Mouse (Mus musculus) myocyte (in vitro differentiated cells): ENCODE data around the gene Apom. TPM values are rescaled to one million over a fixed set of nuclear protein-coding genes. Genes with fewer than 3 reads are reported as not detected.

Experiments used
- H3K27me3 ChIP-seq: one replicate; pipeline ENCODE4 v1.6.1; 2011; ENCODE audit not compliant: control insufficient read depth, insufficient read depth, insufficient read length
- H3K36me3 ChIP-seq: one replicate; pipeline ENCODE4 v1.6.1; 2011; ENCODE audit not compliant: control insufficient read depth, insufficient read depth
- H3K4me2 ChIP-seq: one replicate; pipeline ENCODE4 v1.6.1; 2011; ENCODE audit warnings: low read depth, control low read depth
- H3K4me3 ChIP-seq: one replicate; pipeline ENCODE4 v1.5.1; 2011; ENCODE audit warnings: mild to moderate bottlenecking, control low read depth, moderate library complexity
- H3K79me2 ChIP-seq: one replicate; pipeline ENCODE4 v1.6.1; 2011; ENCODE audit not compliant: control insufficient read depth, insufficient read depth
- H3ac ChIP-seq: one replicate; pipeline ENCODE4 v1.6.1; 2011; ENCODE audit not compliant: control insufficient read depth, insufficient read length
- CEBPB ChIP-seq: IDR thresholded peaks from 2 replicates; pipeline ENCODE4 v1.6.1; 2011; ENCODE audit warnings: mild to moderate bottlenecking, moderate library complexity; ENCODE audit not compliant: poor library complexity, insufficient read depth, severe bottlenecking
- E2F4 ChIP-seq: IDR thresholded peaks from one replicate; pipeline ENCODE4 v1.6.1; 2011; ENCODE audit warnings: mild to moderate bottlenecking, control low read depth, moderate library complexity; ENCODE audit not compliant: insufficient read depth
- MAX ChIP-seq: IDR thresholded peaks from one replicate; pipeline ENCODE4 v1.6.1; 2011; ENCODE audit warnings: low read depth, mild to moderate bottlenecking, control low read depth
- MYOD1 ChIP-seq, 3 experiments: IDR thresholded peaks; one replicate each; pipeline ENCODE4 v1.6.1; 2011; ENCODE audit warnings: control low read depth in 2 of 3, low read depth in 2 of 3, mild to moderate bottlenecking in 2 of 3, moderate library complexity in 1 of 3; ENCODE audit not compliant: insufficient read length in 2 of 3, control insufficient read depth in 1 of 3
- MYOG ChIP-seq, 3 experiments: IDR thresholded peaks; one replicate each; pipeline ENCODE4 v1.6.1; 2011; ENCODE audit warnings: control low read depth in 2 of 3, low read depth in 2 of 3, mild to moderate bottlenecking in 2 of 3; ENCODE audit not compliant: insufficient read length in 2 of 3, control insufficient read depth in 1 of 3, insufficient read depth in 1 of 3
- POLR2A ChIP-seq: IDR thresholded peaks from one replicate; pipeline ENCODE4 v1.6.1; 2011; ENCODE audit warnings: low read depth, mild to moderate bottlenecking, control low read depth, moderate library complexity; ENCODE audit not compliant: insufficient read length
- POLR2AphosphoS2 ChIP-seq: IDR thresholded peaks from one replicate; pipeline ENCODE4 v1.6.1; 2011; ENCODE audit warnings: low read depth, control low read depth; ENCODE audit not compliant: insufficient read length
- REST ChIP-seq: IDR thresholded peaks from one replicate; pipeline ENCODE4 v1.6.1; 2011; ENCODE audit warnings: mild to moderate bottlenecking, control low read depth, moderate library complexity; ENCODE audit not compliant: insufficient read depth, insufficient read length
- SRF ChIP-seq: IDR thresholded peaks from one replicate; pipeline ENCODE4 v1.6.1; 2011; ENCODE audit warnings: low read depth; ENCODE audit not compliant: control insufficient read depth, insufficient read length
- TCF12 ChIP-seq: IDR thresholded peaks from one replicate; pipeline ENCODE4 v1.6.1; 2011; ENCODE audit warnings: mild to moderate bottlenecking, control low read depth; ENCODE audit not compliant: poor library complexity, insufficient read depth, severe bottlenecking
- TCF3 ChIP-seq: IDR thresholded peaks from one replicate; pipeline ENCODE4 v1.6.1; 2011; ENCODE audit warnings: low read depth, control low read depth; ENCODE audit not compliant: insufficient read length
- USF1 ChIP-seq: IDR thresholded peaks from one replicate; pipeline ENCODE4 v1.6.1; 2011; ENCODE audit warnings: low read depth, mild to moderate bottlenecking, control low read depth, moderate library complexity
- polyA plus RNA-seq: library from polyadenylated mRNA; unstranded; fragments of >200 nt; fragmentation: generic; extraction: Trizol; gene quantifications from one replicate; pipeline ENCODE4 v1.2.1, GENCODE M21; 2012; ENCODE audit warnings: missing spikeins

Gene Apom
- polyA plus RNA-seq, 1 experiment: 0.18 TPM

GRCm38 (mm10) chr17:35131038-35131437, 812 bp downstream of the Apom start:
- Histone ChIP-seq H3K79me2 (peaks cover 31% of the 10 kb centered on the region), H3K4me3 (no peak overlapping the region), H3K27me3 (no peaks in the 10 kb centered on the region), H3K36me3 (no peaks in the 10 kb centered on the region), H3K4me2 (no peak overlapping the region), H3ac (no peak overlapping the region)
- TF ChIP-seq POLR2AphosphoS2 (peak; percentile 40), E2F4 (no peak), MAX (no peak), MYOG (IDR thresholded peaks at IDR 0.05; ENCODE audit: control insufficient read depth in 1 of 3, insufficient read depth in 1 of 3, insufficient read length in 2 of 3, low read depth in 2 of 3) (no peak), USF1 (no peak)

GRCm38 (mm10) chr17:35128996-35129395, 2.9 kb downstream of the Apom start:
- H3ac ChIP-seq: no peak overlapping the region
- no peaks in the 10 kb centered on the region for H3K36me3 ChIP-seq
- peaks cover 23% of the 10 kb centered on the region for H3K79me2 ChIP-seq
- no peak overlapping the region for H3K4me2 ChIP-seq
- H3K4me3 ChIP-seq: no peak overlapping the region
- H3K27me3 ChIP-seq: no peaks in the 10 kb centered on the region
- TF ChIP-seq E2F4 (no peak), USF1 (no peak), TCF12 (no peak), REST (no peak), MYOG (IDR thresholded peaks at IDR 0.05; ENCODE audit: control insufficient read depth in 1 of 3, insufficient read depth in 1 of 3, insufficient read length in 2 of 3, low read depth in 2 of 3) (no peak), TCF3 (no peak), MYOD1 (IDR thresholded peaks at IDR 0.05; ENCODE audit: control insufficient read depth in 1 of 3, insufficient read length in 2 of 3, low read depth in 2 of 3) (no peak)

- Histone ChIP-seq H3K4me3 (peak overlapping the region; percentile 90), H3K27me3 (no peaks in the 10 kb centered on the region), H3ac (peak overlapping the region; percentile 27), H3K79me2 (peaks cover 32% of the 10 kb centered on the region), H3K4me2 (peak overlapping the region; percentile 86), H3K36me3 (no peaks in the 10 kb centered on the region)
- no peak for TF ChIP-seq E2F4
- no peak for TF ChIP-seq REST
- no peak for TF ChIP-seq MYOG (IDR thresholded peaks at IDR 0.05; ENCODE audit: control insufficient read depth in 1 of 3, insufficient read depth in 1 of 3, insufficient read length in 2 of 3, low read depth in 2 of 3)
- no peak for TF ChIP-seq USF1
- no peak for TF ChIP-seq MYOD1 (IDR thresholded peaks at IDR 0.05; ENCODE audit: control insufficient read depth in 1 of 3, insufficient read length in 2 of 3, low read depth in 2 of 3)
- no peak for TF ChIP-seq MAX
- no peak for TF ChIP-seq POLR2AphosphoS2
- TF ChIP-seq POLR2A: no peak
- TF ChIP-seq CEBPB: no peak
- TF ChIP-seq TCF3: no peak
- no peak for TF ChIP-seq SRF
- no peak for TF ChIP-seq TCF12
Measured at GRCm38 (mm10) chr17:35127017-35127416, 4.8 kb downstream of the Apom start.

- H3K36me3 ChIP-seq: no peaks in the 10 kb centered on the region
- peak within 1 kb of the TSS; percentile 86 for H3K4me2 ChIP-seq
- H3ac ChIP-seq: peak within 1 kb of the TSS; percentile 27
- H3K4me3 ChIP-seq: peak within 1 kb of the TSS; percentile 90
- H3K27me3 ChIP-seq: no peaks in the 10 kb centered on the region
- peaks cover 36% of the 10 kb centered on the region for H3K79me2 ChIP-seq
- TF ChIP-seq MYOD1 (IDR thresholded peaks at IDR 0.05; ENCODE audit: control insufficient read depth in 1 of 3, insufficient read length in 2 of 3, low read depth in 2 of 3) (peak in 2 of 3 experiments; percentile 34 to 68), TCF12 (no peak), CEBPB (no peak), POLR2AphosphoS2 (peak; percentile 77), MYOG (IDR thresholded peaks at IDR 0.05; ENCODE audit: control insufficient read depth in 1 of 3, insufficient read depth in 1 of 3, insufficient read length in 2 of 3, low read depth in 2 of 3) (peak in 2 of 3 experiments; percentile 54 to 68), POLR2A (peak; percentile 86), MAX (no peak), REST (no peak), SRF (peak; percentile 15), E2F4 (no peak), USF1 (no peak), TCF3 (no peak)
Measured at GRCm38 (mm10) chr17:35126206-35126611, 5.6 kb downstream of the Apom start, which contains the start of gene D17H6S53E. Gene D17H6S53E (plus strand): TSS chr17:35126373.

- peak overlapping the region; percentile 90 for H3K4me3 ChIP-seq
- H3K36me3 ChIP-seq: no peaks in the 10 kb centered on the region
- no peaks in the 10 kb centered on the region for H3K27me3 ChIP-seq
- H3K4me2 ChIP-seq: peak overlapping the region; percentile 86
- H3ac ChIP-seq: peak overlapping the region; percentile 27
- peaks cover 40% of the 10 kb centered on the region for H3K79me2 ChIP-seq
- TF ChIP-seq USF1 (peak; percentile 24), TCF12 (no peak)
Measured at GRCm38 (mm10) chr17:35125578-35125977, 6.3 kb downstream of the Apom start.
